Mouse (Mus musculus) adrenal gland (tissue): ENCODE measurements around the gene Ncoa1.
"Not testable (repeated sequence)": the region's sequence is repeated elsewhere in the genome, so short reads cannot be mapped to it uniquely, and the experiment has no call there.

Experiments
- intact Hi-C: fragments of 180-260 bp; cut with DNase I; formaldehyde crosslinking; loops from one replicate; pipeline ENCODE4 v1.15.1; 2025

Ncoa1 gene

GRCm38 (mm10) chr12:4407085-4407484 lies 69.9 kb downstream of the Ncoa1 start:
- intact Hi-C loops = no loop called here

DNA sequence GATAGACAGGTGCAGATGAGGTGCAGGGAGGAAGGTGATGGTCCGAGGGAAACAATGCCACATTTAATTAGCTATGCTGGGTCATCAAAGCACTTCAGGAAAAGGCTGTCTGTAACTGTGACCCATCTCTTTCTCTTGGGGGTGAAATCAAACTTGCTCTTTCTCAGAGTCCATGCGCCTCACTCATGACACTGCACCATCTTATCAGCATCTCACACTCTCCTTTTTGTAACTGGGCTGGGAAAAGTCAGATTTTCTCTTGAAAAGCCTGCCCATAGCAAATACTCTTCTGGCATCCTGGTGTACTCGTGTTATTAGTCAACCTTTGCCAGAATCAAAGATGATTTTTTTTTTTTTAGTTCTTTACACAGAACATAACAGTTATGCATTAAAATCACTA lies 70.8 kb downstream of the Ncoa1 start:
- intact Hi-C loops = no loop called here

DNA sequence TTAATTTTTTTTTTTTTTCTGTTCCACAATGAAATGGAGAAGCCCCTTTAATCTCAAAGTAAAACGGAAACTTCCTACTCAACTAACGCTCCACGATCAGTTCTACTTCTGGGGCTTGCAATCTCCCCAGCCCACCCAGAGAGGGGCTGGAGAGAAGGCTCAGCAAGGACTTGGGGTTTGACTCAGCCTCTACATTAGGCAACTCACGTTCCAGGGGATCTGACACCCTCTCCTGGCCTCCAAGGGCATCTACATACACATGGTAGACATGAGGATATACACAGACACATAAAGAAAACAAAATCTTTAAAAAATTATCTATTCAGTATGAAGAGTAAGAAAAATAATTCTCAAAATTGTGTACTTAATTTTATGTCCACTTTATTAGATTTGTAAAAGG lies 73.8 kb downstream of the Ncoa1 start:
- intact Hi-C loops = no loop called here

DNA sequence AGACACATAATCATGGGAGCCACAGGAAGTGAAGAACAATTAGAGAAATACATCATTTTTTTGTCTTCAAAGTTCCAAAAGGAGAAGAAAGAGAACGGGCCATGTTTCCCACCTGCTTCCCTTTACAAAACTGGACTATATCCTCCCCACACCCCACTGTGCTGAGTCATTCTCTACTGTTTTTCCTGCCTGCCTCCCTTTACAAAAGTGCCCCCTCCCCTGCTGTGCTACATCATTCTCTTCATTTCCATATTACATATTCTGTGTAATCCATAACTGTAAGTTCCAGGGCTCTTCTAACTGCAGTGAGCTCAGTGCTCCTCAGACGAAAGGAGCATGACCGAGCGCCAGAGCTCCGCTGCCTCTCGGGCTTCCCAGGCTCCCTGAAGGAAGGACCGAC lies 80.8 kb downstream of the Ncoa1 start:
- intact Hi-C loops = no loop called here

GRCm38 (mm10) chr12:4392590-4392989 lies 84.4 kb downstream of the Ncoa1 start:
- intact Hi-C loops = no loop called here

DNA sequence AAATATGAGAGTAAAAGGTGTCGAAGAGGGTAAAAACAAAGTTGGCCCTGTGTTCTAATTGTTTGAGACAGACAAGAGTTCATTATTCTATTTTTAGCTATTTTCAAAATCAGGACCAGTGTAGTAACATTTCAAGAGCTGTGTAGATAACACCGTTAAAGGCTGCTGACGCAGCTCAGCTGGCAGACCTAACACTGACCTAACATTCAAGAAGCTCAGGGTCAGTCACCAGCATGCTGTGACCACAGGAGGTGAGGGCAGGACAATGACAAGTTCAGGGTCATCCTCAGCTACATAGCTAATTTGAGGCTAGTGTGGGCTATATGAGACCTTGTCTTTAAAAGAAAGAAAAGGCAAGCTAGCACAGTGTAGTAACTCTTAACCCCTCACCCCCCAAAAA lies 84.9 kb downstream of the Ncoa1 start:
- intact Hi-C loops = no loop called here

DNA sequence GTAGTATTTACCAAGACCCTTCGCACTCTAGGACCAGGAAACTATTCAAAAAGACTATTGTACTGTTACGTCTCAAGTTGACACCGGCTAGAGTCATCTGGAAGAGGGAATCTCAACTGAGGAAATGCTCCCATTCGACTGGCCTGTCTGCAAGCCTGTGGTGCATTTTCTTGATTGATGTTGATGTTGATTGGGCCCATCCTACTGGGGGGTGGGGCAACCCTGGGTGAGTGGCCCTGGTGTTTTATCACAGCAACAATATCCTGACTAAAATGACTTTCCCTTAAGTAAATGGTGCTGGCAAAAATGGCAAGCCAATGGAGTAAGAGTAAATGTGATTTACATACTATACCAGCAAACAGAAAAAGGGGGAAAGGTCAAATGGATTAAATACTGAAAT lies 85.7 kb downstream of the Ncoa1 start:
- intact Hi-C loops = no loop called here

DNA sequence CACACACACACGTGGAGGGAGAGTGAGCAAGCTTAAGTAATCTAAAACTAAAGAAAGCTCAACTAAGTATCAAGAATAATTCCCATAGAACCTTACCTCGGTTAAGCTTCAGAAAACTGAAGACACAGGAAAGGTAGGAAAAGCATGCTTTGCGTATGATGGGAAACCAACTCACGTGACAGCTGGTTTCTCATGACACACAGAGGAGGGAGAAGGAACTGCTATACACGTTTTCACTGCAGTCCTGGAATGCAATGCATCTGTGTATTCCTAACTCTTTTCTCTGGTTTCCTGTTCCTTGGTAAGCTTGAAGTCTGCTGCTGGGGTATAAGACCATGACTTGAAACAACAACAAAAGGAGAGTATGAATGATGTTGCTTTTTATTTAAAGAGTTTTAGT lies 86.3 kb downstream of the Ncoa1 start:
- intact Hi-C loops = no loop called here

DNA sequence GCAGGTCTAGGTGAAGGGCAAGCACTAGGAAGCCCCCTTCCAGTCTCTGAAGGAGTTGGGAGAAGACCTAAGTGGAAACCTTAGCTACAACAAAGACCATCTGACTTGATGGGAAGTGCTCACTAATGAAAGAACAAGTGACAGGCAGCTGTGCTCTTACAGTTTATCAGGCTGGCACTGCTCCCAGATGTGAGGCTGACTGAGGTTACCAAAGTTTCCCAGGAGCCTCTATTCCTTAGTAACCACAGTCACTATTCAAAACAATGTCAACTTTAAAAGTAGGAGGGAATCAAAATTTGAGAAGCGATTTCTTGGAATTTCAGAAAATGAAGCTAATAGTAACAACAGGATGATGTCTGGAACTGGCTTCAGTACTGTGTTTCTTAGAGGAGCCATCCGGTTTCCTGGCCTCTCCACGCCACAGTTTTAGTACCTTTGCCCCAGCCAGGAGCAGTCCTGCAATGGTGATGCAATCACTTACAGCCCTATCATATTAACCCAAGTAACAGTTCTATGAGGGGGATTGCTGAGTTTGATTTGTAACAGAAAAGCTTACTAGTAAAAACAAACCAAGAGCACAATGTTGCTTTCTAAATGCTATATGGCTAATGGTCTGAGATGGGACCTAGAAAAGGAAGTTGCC lies 90.8 kb downstream of the Ncoa1 start:
- intact Hi-C loops = no loop called here

DNA sequence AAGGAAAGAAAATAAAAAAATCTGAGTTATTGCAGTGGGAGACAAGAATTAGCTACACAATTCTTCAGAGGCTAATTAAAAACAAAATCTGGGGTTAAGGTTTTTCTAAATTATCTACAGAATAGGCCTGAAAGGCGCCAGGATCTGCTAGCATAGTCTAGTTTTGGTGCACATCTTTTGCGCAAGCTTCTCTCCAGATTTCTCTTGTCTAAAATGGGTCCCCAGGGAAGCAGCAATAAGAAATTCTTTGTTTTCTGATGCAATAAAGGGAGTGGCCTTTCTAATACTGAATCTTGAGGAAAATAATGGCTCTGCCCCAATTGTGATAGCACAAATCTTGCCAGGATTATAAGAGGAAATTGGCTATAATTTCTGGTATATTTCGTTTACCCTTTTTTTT lies 93.9 kb downstream of the Ncoa1 start:
- intact Hi-C loops = no loop called here

- intact Hi-C loops = no loop called here
Measured at GRCm38 (mm10) chr12:4379298-4379957, 97.6 kb downstream of the Ncoa1 start.

DNA sequence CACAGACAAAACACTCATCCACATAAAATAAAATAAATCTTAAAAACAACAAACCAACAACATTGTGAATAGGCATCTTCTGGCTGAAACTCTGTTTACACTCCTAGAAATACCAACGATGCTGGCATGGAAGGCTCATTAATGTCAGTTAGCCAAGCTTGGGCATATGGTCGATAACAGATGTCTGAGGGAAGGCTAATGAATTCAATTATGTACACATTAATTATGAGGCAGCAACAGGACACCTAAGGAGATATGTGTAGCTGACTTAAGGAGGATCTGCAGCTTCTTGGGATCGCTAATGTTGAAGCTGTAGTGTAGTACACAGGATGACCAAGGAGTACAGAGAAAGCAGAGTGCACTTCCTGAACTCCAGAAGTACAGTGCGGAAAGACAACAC lies 100.5 kb downstream of the Ncoa1 start:
- intact Hi-C loops = no loop called here

DNA sequence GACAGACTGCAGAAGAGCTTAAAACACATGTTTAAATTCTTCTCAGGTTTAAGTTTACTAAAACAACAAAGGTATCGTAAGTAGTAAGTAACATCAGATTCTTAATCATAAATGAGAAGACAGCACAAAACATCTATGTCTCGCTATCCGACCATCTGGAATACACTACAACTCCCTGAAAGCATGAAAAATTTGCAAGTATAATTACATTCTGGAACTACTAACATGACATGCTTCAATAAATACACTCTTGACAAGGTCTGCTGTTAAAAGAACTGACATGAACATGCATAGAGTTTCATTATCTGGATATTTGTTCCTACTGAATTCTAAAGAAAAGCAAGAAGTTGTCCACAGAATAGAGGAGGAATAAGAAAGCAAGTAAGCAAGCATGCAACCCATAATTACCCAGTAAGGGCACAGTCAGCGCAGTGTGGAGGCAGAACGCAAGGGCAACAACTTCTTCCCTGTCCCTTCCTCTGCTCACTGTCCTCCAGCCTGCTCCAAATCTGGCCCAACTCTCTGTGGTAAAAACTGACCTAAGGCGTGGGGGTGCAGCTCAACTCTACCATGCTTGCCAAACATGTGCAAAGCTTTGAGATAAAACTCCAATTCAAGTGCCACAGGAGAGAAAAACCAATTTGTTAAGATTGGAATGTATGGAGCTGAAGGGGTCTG lies 102.0 kb downstream of the Ncoa1 start:
- intact Hi-C loops = no loop called here

GRCm38 (mm10) chr12:4371406-4371805 lies 105.6 kb downstream of the Ncoa1 start:
- intact Hi-C loops = no loop called here

GRCm38 (mm10) chr12:4365951-4366350 lies 111.0 kb downstream of the Ncoa1 start:
- intact Hi-C loops = no loop called here

DNA sequence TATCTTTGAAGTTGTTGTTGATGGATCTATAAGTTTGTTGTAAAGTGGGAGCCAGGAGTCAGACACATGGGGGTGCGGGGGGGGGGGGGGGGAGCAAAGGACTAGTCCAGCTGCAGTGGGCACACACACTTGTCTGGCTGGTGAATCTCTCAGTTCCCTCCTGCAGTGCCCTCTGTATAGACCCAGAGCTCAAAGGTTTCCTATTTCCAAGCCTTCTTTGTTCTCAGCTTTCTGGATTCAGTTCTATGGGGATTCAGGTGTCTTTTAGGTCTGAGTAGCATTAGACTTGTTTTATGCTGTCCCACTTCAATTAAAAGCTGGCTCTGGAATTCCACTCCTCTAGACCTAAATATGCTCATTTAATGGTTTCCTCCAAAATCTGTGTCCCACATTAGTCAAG lies 117.5 kb downstream of the Ncoa1 start:
- intact Hi-C loops = no loop called here

DNA sequence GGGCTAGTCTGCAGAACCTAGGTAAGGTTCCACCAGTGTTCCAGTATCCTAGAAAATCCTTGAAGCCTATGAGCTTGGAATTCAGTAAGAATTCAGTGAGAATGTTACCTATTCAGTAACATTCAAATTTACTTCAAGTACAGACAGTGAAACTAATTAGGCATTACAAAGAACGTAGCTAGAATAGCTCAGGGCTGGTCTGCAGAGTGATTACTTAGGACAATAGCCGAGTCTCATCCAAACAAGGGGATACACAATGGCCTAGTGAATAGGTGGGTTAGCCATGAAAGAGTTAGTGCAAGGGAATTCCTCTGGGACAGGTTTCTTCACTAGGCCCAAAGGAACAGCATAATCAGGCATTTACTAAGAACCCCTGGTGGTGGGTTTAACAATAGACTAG lies 118.3 kb downstream of the Ncoa1 start:
- intact Hi-C loops = not testable (repeated sequence)

- intact Hi-C loops = no loop called here
Measured at GRCm38 (mm10) chr12:4358100-4358499, 118.9 kb downstream of the Ncoa1 start.

- intact Hi-C loops = no loop called here
Measured at GRCm38 (mm10) chr12:4356834-4357445, 120.0 kb downstream of the Ncoa1 start.

- intact Hi-C loops = no loop called here
Measured at GRCm38 (mm10) chr12:4355019-4355730, 121.8 kb downstream of the Ncoa1 start.

- intact Hi-C loops = no loop called here
Measured at GRCm38 (mm10) chr12:4343216-4343615, 133.8 kb downstream of the Ncoa1 start.

- intact Hi-C loops = no loop called here
Measured at GRCm38 (mm10) chr12:4342087-4342486, 134.9 kb downstream of the Ncoa1 start.
